Mouse (Mus musculus) limb, embryonic 11.5 days (tissue): ENCODE measurements around the gene Aff4. TPM values are rescaled to one million over a fixed set of nuclear protein-coding genes. Genes with fewer than 3 reads are reported as not detected.

Experiments used
- ATAC-seq: fragments of 200-750 bp; cut with Nextera tagmentation; 2 replicates; pipeline ENCODE4 v1.8.0; 2017; ENCODE audit warnings: low read depth; ENCODE audit not compliant: insufficient number of reproducible peaks, low FRiP score, low TSS enrichment
- DNase-seq: peaks from one replicate; pipeline ENCODE4 v3.0.0-alpha.2; 2015; ENCODE audit warnings: low spot score
- H3K27ac ChIP-seq: fragments of 300-500 bp; sonication (generic); replicated peaks from 2 replicates; pipeline ENCODE4 v1.5.1; 2014; ENCODE audit warnings: low read depth, mild to moderate bottlenecking, low read length
- H3K27me3 ChIP-seq: fragments of 300-500 bp; sonication (generic); 2 replicates; pipeline ENCODE4 v1.6.1; 2014; ENCODE audit warnings: mild to moderate bottlenecking, low read length, mixed read lengths; ENCODE audit not compliant: control insufficient read depth, insufficient read depth
- H3K36me3 ChIP-seq: fragments of 300-500 bp; sonication (generic); 2 replicates; pipeline ENCODE4 v1.6.1; 2014; ENCODE audit warnings: mild to moderate bottlenecking, low read length, moderate library complexity, mixed read lengths; ENCODE audit not compliant: control insufficient read depth, insufficient read depth
- H3K4me1 ChIP-seq: fragments of 300-500 bp; sonication (generic); 2 replicates; pipeline ENCODE4 v1.6.1; 2014; ENCODE audit warnings: low read length, mixed read lengths; ENCODE audit not compliant: control insufficient read depth, insufficient read depth
- H3K4me2 ChIP-seq: fragments of 300-500 bp; sonication (generic); 2 replicates; pipeline ENCODE4 v1.6.1; 2014; ENCODE audit warnings: low read depth, mild to moderate bottlenecking, moderate library complexity; ENCODE audit not compliant: severe bottlenecking
- H3K4me3 ChIP-seq: fragments of 300-500 bp; sonication (generic); 2 replicates; pipeline ENCODE4 v1.5.1; 2014; ENCODE audit warnings: low read depth, low read length
- H3K9ac ChIP-seq: fragments of 300-500 bp; sonication (generic); 2 replicates; pipeline ENCODE4 v1.6.1; 2014; ENCODE audit warnings: mild to moderate bottlenecking, low read length
- H3K9me3 ChIP-seq: fragments of 300-500 bp; sonication (generic); 2 replicates; pipeline ENCODE4 v1.6.1; 2016; ENCODE audit warnings: low read length; ENCODE audit not compliant: control insufficient read depth
- WGBS: fragments of 180-500 bp; shearing (Covaris S2); extraction: QIAGEN DNeasy Blood & Tissue Kit; methylation state at CpG from one replicate; pipeline ENCODE4 v1.1.7; 2014; 5-methylcytosine and 5-hydroxymethylcytosine counted together
- polyA plus RNA-seq: library from polyadenylated mRNA; unstranded; fragments of >200 nt; fragmentation: Nextera tagmentation; extraction: Ambion mirVana; gene quantifications from 2 replicates; pipeline ENCODE4 v1.2.1, GENCODE M21; 2014

Gene Aff4
- polyA plus RNA-seq: 40.1 and 43.1 TPM in 2 replicates

DNA sequence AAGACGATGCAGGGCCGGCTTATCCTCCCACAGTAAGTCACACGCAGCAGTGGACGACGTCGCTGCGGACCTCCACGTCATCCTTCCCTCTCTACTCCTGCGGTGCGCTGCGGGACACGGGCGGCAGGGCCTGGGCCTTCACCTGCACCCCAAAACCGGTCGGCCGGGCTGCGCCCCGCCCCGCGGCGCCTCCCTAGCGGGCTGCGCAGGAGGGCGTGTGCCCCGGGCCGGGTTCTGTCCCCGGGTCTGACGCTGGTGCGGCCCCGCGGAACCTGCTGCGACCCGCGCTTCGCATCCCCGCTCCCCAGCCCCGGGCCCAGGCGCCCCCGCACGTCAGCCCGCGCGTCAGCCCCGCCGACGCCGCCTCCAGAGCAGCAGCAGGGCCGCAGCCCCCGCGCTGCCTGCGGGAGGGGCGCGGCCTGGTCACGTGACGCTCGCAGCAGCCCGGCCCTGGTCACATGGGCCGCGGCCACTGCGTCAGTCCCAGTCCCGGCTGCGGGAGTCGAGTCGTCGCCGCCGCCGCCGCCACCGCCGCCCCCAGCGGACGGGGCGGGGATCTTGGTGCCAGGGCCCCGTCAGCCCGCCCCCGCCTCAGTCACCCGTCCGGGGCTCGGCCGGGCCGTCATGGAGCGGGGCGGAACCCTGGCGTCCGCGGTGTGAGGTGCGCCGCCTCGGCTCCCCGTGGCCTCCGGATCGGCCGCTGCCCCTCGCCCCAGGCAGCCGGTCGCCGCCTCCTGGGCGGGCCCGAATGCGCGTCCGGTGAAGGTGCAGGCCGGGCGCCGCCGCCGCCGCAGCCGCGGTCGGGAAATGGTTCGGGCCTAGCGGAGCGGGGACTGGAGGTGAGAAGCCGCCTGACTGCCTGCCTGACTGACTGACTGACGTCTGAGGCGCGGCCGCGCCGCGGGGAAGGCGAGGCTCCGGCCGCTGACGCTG is at the start of gene Aff4:
Gene Aff4, plus strand, starts transcription at position 543 of the 933 bp plus-strand sequence.
- DNase-seq (peak; percentile 88), ATAC-seq (peak; percentile 93)
- under 1% methylated on average over 109 of the region's 127 CpGs for whole genome bisulfite sequencing
- Histone ChIP-seq H3K9ac (peak within 1 kb of the TSS; percentile 91), H3K27me3 (no peaks in the 10 kb centered on the region), H3K4me2 (peak within 1 kb of the TSS; percentile 79), H3K4me1 (no peaks in the 10 kb centered on the region), H3K9me3 (no peaks in the 10 kb centered on the region), H3K36me3 (no peaks in the 10 kb centered on the region; the same call in 1 of the 2 replicates), H3K27ac (peak within 1 kb of the TSS; percentile 93), H3K4me3 (peak within 1 kb of the TSS; percentile 87)

DNA sequence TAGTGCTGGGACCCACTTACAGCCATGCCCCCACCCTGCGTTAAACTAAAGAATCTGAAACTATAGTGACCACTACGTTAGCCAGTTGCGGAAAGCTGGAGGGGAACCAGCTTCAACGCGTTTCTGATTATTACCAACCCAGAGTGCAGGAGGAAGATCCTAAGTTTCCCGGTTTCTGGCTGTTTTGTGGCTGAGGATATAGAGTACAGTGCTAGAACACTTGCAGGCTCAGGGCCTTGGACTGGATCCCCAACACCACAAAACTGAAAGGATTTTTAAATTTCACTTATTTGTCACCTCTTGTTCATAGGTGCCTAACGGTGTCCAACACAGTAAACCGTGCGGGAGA is 49.5 kb upstream of the Aff4 start:
- WGBS: 48% methylated on average over 9 of the region's 9 CpGs
- DNase-seq: no peak
- no peaks in the 10 kb centered on the region for H3K27me3 ChIP-seq

DNA sequence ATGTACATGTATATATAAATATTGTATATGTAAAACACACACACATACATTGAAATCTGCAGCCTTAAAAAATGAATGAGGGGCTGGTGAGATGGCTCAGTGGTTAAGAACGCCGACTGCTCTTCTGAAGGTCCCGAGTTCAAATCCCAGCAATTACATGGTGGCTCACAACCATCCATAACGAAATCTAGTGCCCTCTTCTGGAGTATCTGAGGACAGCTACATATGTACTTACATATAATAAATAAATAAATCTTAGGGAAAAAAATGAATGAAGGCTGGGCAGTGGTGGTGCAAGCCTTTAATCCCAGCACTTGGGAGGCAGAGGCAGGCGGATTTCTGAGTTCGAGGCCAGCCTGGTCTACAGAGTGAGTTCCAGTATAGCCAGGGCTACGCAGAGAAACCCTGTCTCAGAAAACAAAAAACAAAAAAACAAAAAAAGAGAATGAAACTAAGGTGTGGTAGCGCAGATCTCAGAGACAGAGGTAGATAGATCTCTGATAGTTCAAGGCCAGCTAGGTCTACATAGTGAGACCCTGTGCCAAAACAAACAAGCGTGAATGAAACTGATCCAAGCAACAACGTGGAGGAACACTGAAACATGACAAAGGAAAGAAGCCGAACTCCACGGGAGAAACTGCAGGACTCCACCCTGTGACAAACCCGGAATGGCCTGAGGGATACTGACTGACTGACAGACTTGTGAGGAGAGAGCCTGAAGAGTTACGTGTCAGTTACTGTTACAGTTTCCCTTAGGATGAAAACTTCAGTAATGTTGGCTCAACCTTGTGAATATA is 46.4 kb upstream of the Aff4 start:
- Histone ChIP-seq H3K4me1 (no peaks in the 10 kb centered on the region), H3K4me3 (no peak overlapping the region), H3K27me3 (no peaks in the 10 kb centered on the region), H3K27ac (no peak overlapping the region), H3K9ac (no peak overlapping the region), H3K4me2 (no peak overlapping the region), H3K9me3 (no peaks in the 10 kb centered on the region), H3K36me3 (no peaks in the 10 kb centered on the region)
- no peak for ATAC-seq
- 91% methylated on average over 14 of the region's 14 CpGs for WGBS
- DNase-seq: no peak

More for the DNA sequence above, 49.5 kb upstream of the Aff4 start:
- H3K4me2 ChIP-seq: peak overlapping the region; percentile 70
- no peaks in the 10 kb centered on the region for H3K9me3 ChIP-seq
- peak overlapping the region; percentile 94 for H3K27ac ChIP-seq
- peak overlapping the region; percentile 98 for H3K9ac ChIP-seq
- H3K4me1 ChIP-seq: peaks cover 5% of the 10 kb centered on the region; the same call in 1 of the 2 replicates
- no peak for ATAC-seq
- H3K36me3 ChIP-seq: no peaks in the 10 kb centered on the region
- H3K4me3 ChIP-seq: peak overlapping the region; percentile 99

DNA sequence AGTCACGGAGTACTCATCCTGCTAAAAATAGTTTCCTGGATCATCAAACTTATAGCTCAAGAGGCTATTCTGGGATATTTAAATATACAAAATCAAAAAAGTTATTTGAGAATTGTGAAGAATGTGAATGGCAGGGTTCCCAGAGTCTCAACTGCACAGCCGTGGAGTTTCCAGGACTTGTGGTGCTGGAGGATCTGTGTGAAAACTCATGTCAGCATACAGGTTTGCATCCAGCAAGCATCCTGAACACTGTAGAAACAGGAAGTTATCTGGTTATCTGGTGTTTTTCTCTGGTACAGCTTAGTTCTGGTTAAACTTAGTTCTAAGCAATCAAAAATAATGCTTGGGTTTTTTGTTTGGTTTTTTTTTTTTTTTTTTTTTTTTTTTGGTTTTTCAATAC is 43.7 kb upstream of the Aff4 start:
- H3K27me3 ChIP-seq: no peaks in the 10 kb centered on the region
- no peak overlapping the region for H3K4me3 ChIP-seq
- DNase-seq (no peak), ATAC-seq (no peak)
- no peak overlapping the region for H3K4me2 ChIP-seq
- no peak overlapping the region for H3K27ac ChIP-seq
- no peaks in the 10 kb centered on the region for H3K4me1 ChIP-seq
- 97% methylated on average over 2 of the region's 2 CpGs for WGBS
- H3K9ac ChIP-seq: no peak overlapping the region
- H3K9me3 ChIP-seq: no peaks in the 10 kb centered on the region
- no peaks in the 10 kb centered on the region for H3K36me3 ChIP-seq

DNA sequence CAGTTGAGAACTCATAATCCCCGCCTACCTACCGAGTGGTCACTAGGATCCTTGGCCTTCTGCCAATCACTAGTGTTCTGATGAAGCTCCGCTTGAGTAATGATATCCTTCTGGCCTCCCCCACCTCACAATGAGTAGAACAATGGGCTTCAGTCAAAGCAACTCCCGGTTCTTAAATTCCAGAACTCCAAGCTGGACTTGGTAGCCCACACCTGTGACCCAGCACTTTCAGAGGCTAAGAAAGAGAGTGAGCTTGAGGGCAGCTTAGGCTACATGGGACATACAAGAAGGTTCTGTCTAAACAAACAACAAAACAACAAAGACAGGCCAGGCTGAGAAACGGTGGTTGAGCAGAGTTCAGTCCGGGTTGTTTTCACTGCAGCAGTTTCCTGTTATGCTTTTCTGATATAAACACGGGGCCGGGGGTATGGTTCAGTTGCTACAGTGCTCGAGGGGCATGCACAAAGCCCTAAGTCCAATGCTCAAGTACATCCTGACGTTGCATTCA is 43.0 kb upstream of the Aff4 start:
- no peak for DNase-seq
- no peak overlapping the region for H3K27ac ChIP-seq

DNA sequence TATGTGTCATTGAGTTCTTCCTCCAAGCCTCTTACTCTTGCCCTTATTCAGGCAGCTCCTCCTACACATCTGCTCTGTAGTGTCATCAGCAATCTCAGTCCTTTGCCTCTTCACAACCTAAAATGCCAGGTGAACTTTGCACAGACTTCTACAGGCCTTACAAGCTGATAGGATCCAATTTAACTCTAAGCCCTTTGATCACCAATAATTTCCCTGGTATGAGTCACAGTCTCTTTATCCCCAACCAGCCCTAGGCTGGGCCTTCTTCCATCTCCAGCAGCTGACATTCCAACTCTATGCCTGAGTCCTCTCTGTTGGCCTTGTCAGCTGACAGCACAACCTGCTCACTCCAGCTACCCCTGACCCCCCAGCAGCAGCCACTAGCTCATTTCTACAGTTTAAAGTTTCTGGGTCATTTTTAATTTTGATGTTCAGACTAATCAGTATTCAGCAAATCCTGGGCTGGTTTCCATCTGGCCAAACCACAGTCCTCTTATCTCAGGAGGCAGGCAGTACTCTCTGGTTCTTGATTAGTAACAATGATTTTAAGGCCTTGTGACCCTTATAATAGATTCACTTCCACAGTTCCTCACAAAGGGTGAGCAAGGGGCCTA is 42.3 kb upstream of the Aff4 start:
- H3K27ac ChIP-seq: no peak overlapping the region

More for the DNA sequence above, 43.0 kb upstream of the Aff4 start:
- no peak for ATAC-seq
- no peaks in the 10 kb centered on the region for H3K27me3 ChIP-seq
- no peaks in the 10 kb centered on the region for H3K36me3 ChIP-seq
- no peak overlapping the region for H3K9ac ChIP-seq
- H3K4me2 ChIP-seq: no peak overlapping the region
- H3K9me3 ChIP-seq: no peaks in the 10 kb centered on the region
- no peaks in the 10 kb centered on the region for H3K4me1 ChIP-seq
- WGBS: 78% methylated on average over 10 of the region's 10 CpGs
- H3K4me3 ChIP-seq: no peak overlapping the region

DNA sequence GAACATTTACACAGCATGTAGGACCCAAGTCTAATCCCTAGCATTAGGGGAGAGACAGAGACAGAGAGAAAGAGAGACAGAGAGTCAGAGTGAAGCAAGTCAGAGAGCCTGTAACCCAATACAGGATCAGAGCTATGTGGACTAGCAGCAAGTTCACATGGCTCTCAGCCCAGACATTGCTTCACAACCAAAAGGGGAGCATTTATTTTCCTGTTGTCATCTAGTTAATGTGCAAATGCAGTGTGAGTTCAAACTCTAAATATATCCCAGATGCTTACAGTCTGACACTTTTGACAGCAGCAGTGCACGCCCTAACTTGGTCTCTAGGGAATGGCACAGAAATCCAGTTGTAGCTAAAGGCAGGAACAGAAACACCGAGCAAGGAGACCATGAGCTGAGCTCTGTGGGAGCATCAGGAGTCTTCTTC is 41.7 kb upstream of the Aff4 start:
- no peak overlapping the region for H3K27ac ChIP-seq
- H3K9ac ChIP-seq: no peak overlapping the region
- no peak for ATAC-seq
- H3K4me3 ChIP-seq: no peak overlapping the region
- H3K9me3 ChIP-seq: no peaks in the 10 kb centered on the region
- DNase-seq: no peak
- no peak overlapping the region for H3K4me2 ChIP-seq
- H3K27me3 ChIP-seq: no peaks in the 10 kb centered on the region
- H3K4me1 ChIP-seq: no peaks in the 10 kb centered on the region
- 63% methylated on average over 2 of the region's 2 CpGs for WGBS
- H3K36me3 ChIP-seq: no peaks in the 10 kb centered on the region

More for the DNA sequence above, 42.3 kb upstream of the Aff4 start:
- Histone ChIP-seq H3K4me2 (no peak overlapping the region), H3K4me1 (no peaks in the 10 kb centered on the region), H3K9me3 (no peaks in the 10 kb centered on the region), H3K27me3 (no peaks in the 10 kb centered on the region), H3K9ac (no peak overlapping the region), H3K36me3 (no peaks in the 10 kb centered on the region), H3K4me3 (no peak overlapping the region)
- ATAC-seq: no peak
- no peak for DNase-seq

DNA sequence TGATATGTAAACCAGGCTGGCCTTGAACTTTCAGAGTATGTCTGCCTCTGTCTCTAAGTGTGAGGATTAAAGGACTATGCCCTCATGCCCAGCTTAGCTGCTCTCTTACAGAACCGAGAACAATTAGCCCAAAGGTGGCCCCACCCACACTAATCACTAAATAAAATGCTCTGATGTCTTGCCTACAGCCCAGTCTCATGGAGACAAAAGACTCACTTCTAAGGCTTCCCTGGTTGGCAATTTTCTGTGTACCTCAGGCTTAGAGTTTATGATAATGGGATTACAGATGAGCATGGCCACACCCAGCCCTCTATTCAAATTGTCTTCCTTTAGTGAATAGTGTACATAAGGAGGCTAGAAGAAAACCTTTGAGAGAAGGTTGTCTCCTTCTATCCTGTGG is 39.2 kb upstream of the Aff4 start:
- no peaks in the 10 kb centered on the region for H3K27me3 ChIP-seq
- no peak for ATAC-seq
- no peaks in the 10 kb centered on the region for H3K4me1 ChIP-seq
- no peak overlapping the region for H3K9ac ChIP-seq
- H3K9me3 ChIP-seq: no peaks in the 10 kb centered on the region
- no peak for DNase-seq
- H3K4me3 ChIP-seq: no peak overlapping the region
- no peak overlapping the region for H3K4me2 ChIP-seq
- no peak overlapping the region for H3K27ac ChIP-seq
- H3K36me3 ChIP-seq: no peaks in the 10 kb centered on the region
- 52% methylated on average over 1 of the region's 1 CpGs for WGBS
